Mouse (Mus musculus) midbrain, embryonic 13.5 days (tissue): ENCODE results near the gene Ctdsp2. TPM values are rescaled to one million over a fixed set of nuclear protein-coding genes. Genes with fewer than 3 reads are reported as not detected.

Experiments
- ATAC-seq: fragments of 200-750 bp; cut with Nextera tagmentation; 2 replicates; pipeline ENCODE4 v1.8.0; 2017; ENCODE audit warnings: mild to moderate bottlenecking, moderate TSS enrichment, moderate library complexity
- H3K27ac ChIP-seq: fragments of 300-500 bp; sonication (generic); 2 replicates; pipeline ENCODE4 v1.5.1; 2015; ENCODE audit warnings: inconsistent platforms, mild to moderate bottlenecking, moderate library complexity
- H3K27me3 ChIP-seq: fragments of 300-500 bp; sonication (generic); 2 replicates; pipeline ENCODE4 v1.6.1; 2015; ENCODE audit warnings: mild to moderate bottlenecking, inconsistent platforms
- H3K36me3 ChIP-seq: fragments of 300-500 bp; sonication (generic); 2 replicates; pipeline ENCODE4 v1.6.1; 2015; ENCODE audit warnings: mild to moderate bottlenecking, inconsistent platforms
- H3K4me1 ChIP-seq: fragments of 300-500 bp; sonication (generic); replicated peaks from 2 replicates; pipeline ENCODE4 v1.6.1; 2015; ENCODE audit warnings: inconsistent platforms
- H3K4me2 ChIP-seq: fragments of 300-500 bp; sonication (generic); replicated peaks from 2 replicates; pipeline ENCODE4 v1.6.1; 2015; ENCODE audit warnings: moderate library complexity, mild to moderate bottlenecking, inconsistent platforms
- H3K4me3 ChIP-seq: fragments of 300-500 bp; sonication (generic); replicated peaks from 2 replicates; pipeline ENCODE4 v1.5.1; 2015; ENCODE audit warnings: mild to moderate bottlenecking, inconsistent platforms
- H3K9ac ChIP-seq: fragments of 300-500 bp; sonication (generic); replicated peaks from 2 replicates; pipeline ENCODE4 v1.6.1; 2015; ENCODE audit warnings: mild to moderate bottlenecking, inconsistent platforms
- H3K9me3 ChIP-seq: fragments of 300-500 bp; sonication (generic); 2 replicates; pipeline ENCODE4 v1.6.1; 2016; ENCODE audit warnings: mild to moderate bottlenecking, inconsistent platforms
- WGBS: fragments of 180-500 bp; shearing (Covaris S2); methylation state at CpG from one replicate; pipeline ENCODE4 v1.1.7; 2015; 5-methylcytosine and 5-hydroxymethylcytosine counted together
- polyA plus RNA-seq: library from polyadenylated mRNA; unstranded; fragments of >200 nt; fragmentation: Nextera tagmentation; extraction: Ambion mirVana; gene quantifications from 2 replicates; pipeline ENCODE4 v1.2.1, GENCODE M21; 2015

Ctdsp2 gene
- polyA plus RNA-seq, 1 experiment from 2014 or later: 23.6 TPM

- ATAC-seq: no peak
- Histone ChIP-seq H3K36me3 (no peaks in the 10 kb centered on the region), H3K27ac (peak overlapping the region; percentile 19; the same call in 1 of the 2 replicates), H3K27me3 (no peaks in the 10 kb centered on the region), H3K4me1 (peaks cover 88% of the 10 kb centered on the region), H3K9ac (peak overlapping the region; percentile 8; the same call in 1 of the 2 replicates), H3K9me3 (no peaks in the 10 kb centered on the region), H3K4me2 (peak overlapping the region; percentile 81), H3K4me3 (0 out of 2 replicates have a peak overlapping the region, but pooled peaks have one; percentile 2)
- 31% methylated on average over 5 of the region's 5 CpGs for WGBS
These were observed 5.9 kb downstream of the Ctdsp2 start for GRCm38 (mm10) chr10:126984189-126985004.

GRCm38 (mm10) chr10:126985127-126985526, 6.6 kb downstream of the Ctdsp2 start:
- Histone ChIP-seq H3K4me3 (no peak overlapping the region), H3K9me3 (no peaks in the 10 kb centered on the region), H3K36me3 (no peaks in the 10 kb centered on the region), H3K4me2 (0 out of 2 replicates have a peak overlapping the region, but pooled peaks have one; percentile 1), H3K4me1 (peaks cover 89% of the 10 kb centered on the region), H3K27ac (no peak overlapping the region; the same call in 1 of the 2 replicates), H3K27me3 (no peaks in the 10 kb centered on the region), H3K9ac (no peak overlapping the region; the same call in 1 of the 2 replicates)
- no peak for ATAC-seq
- WGBS: 79% methylated on average over 4 of the region's 4 CpGs

- Histone ChIP-seq H3K9me3 (no peaks in the 10 kb centered on the region), H3K27ac (no peak overlapping the region)
- ATAC-seq: no peak
These were observed 7.1 kb downstream of the Ctdsp2 start for GRCm38 (mm10) chr10:126985579-126985978.

GRCm38 (mm10) chr10:126986541-126986961, 8.0 kb downstream of the Ctdsp2 start:
- no peaks in the 10 kb centered on the region for H3K9me3 ChIP-seq

More at GRCm38 (mm10) chr10:126985579-126985978, 7.1 kb downstream of the Ctdsp2 start:
- peaks cover 89% of the 10 kb centered on the region for H3K4me1 ChIP-seq
- WGBS: 96% methylated on average over 9 of the region's 9 CpGs
- no peak overlapping the region for H3K4me3 ChIP-seq
- H3K9ac ChIP-seq: no peak overlapping the region
- no peak overlapping the region for H3K4me2 ChIP-seq
- no peaks in the 10 kb centered on the region for H3K27me3 ChIP-seq
- no peaks in the 10 kb centered on the region for H3K36me3 ChIP-seq

GRCm38 (mm10) chr10:126987183-126988118, 8.9 kb downstream of the Ctdsp2 start:
- Histone ChIP-seq H3K36me3 (peaks cover 9% of the 10 kb centered on the region), H3K27me3 (no peaks in the 10 kb centered on the region), H3K4me3 (no peak overlapping the region), H3K4me1 (peaks cover 77% of the 10 kb centered on the region), H3K27ac (peak overlapping the region; percentile 58; the same call in 1 of the 2 replicates), H3K9me3 (no peaks in the 10 kb centered on the region), H3K9ac (no peak overlapping the region), H3K4me2 (no peak overlapping the region)
- ATAC-seq: no peak
- whole genome bisulfite sequencing: 60% methylated on average over 8 of the region's 8 CpGs

More at GRCm38 (mm10) chr10:126986541-126986961, 8.0 kb downstream of the Ctdsp2 start:
- H3K27me3 ChIP-seq: no peaks in the 10 kb centered on the region
- 0 out of 2 replicates have a peak, but pooled peaks have one; percentile 26 for ATAC-seq
- no peak overlapping the region for H3K4me3 ChIP-seq
- 60% methylated on average over 4 of the region's 4 CpGs for WGBS
- H3K36me3 ChIP-seq: peaks cover 1% of the 10 kb centered on the region; the same call in 1 of the 2 replicates
- H3K9ac ChIP-seq: no peak overlapping the region
- peak overlapping the region; percentile 58 for H3K27ac ChIP-seq
- no peak overlapping the region; the same call in 1 of the 2 replicates for H3K4me2 ChIP-seq
- peaks cover 86% of the 10 kb centered on the region for H3K4me1 ChIP-seq

GRCm38 (mm10) chr10:126988513-126989165, 10.1 kb downstream of the Ctdsp2 start:
- H3K9me3 ChIP-seq: no peaks in the 10 kb centered on the region
- no peak overlapping the region for H3K9ac ChIP-seq
- H3K4me3 ChIP-seq: no peak overlapping the region
- H3K4me1 ChIP-seq: peaks cover 65% of the 10 kb centered on the region
- ATAC-seq: no peak
- H3K4me2 ChIP-seq: no peak overlapping the region
- 75% methylated on average over 5 of the region's 5 CpGs for WGBS
- no peaks in the 10 kb centered on the region for H3K27me3 ChIP-seq
- H3K27ac ChIP-seq: peak overlapping the region; percentile 56
- peaks cover 21% of the 10 kb centered on the region for H3K36me3 ChIP-seq

- no peak overlapping the region for H3K4me3 ChIP-seq
- 0 out of 2 replicates have a peak overlapping the region, but pooled peaks have one; percentile 48 for H3K27ac ChIP-seq
- no peaks in the 10 kb centered on the region for H3K9me3 ChIP-seq
- 0 out of 2 replicates have a peak overlapping the region, but pooled peaks have one; percentile 14 for H3K9ac ChIP-seq
- peak; percentile 82 for ATAC-seq
- H3K4me2 ChIP-seq: no peak overlapping the region
- peaks cover 47% of the 10 kb centered on the region for H3K4me1 ChIP-seq
- H3K27me3 ChIP-seq: no peaks in the 10 kb centered on the region
- 65% methylated on average over 7 of the region's 7 CpGs for WGBS
- peaks cover 39% of the 10 kb centered on the region for H3K36me3 ChIP-seq
These were observed 12.0 kb downstream of the Ctdsp2 start for GRCm38 (mm10) chr10:126990313-126991056.

- Histone ChIP-seq H3K27ac (no peak overlapping the region), H3K4me3 (no peak overlapping the region), H3K4me1 (peaks cover 36% of the 10 kb centered on the region), H3K9ac (no peak overlapping the region), H3K4me2 (no peak overlapping the region), H3K27me3 (no peaks in the 10 kb centered on the region), H3K36me3 (peaks cover 47% of the 10 kb centered on the region), H3K9me3 (no peaks in the 10 kb centered on the region)
- no peak for ATAC-seq
- 83% methylated on average over 3 of the region's 3 CpGs for WGBS
These were observed 13.2 kb downstream of the Ctdsp2 start for GRCm38 (mm10) chr10:126991676-126992075.

- no peak for ATAC-seq
- no peak overlapping the region for H3K9ac ChIP-seq
- peaks cover 16% of the 10 kb centered on the region for H3K4me1 ChIP-seq
- no peaks in the 10 kb centered on the region for H3K9me3 ChIP-seq
- peaks cover 63% of the 10 kb centered on the region for H3K36me3 ChIP-seq
- no peak overlapping the region for H3K4me2 ChIP-seq
- no peak overlapping the region for H3K27ac ChIP-seq
- H3K27me3 ChIP-seq: no peaks in the 10 kb centered on the region
- H3K4me3 ChIP-seq: no peak overlapping the region
- 92% methylated on average over 3 of the region's 3 CpGs for WGBS
These were observed 15.1 kb downstream of the Ctdsp2 start for GRCm38 (mm10) chr10:126993621-126994020.

- H3K9ac ChIP-seq: no peak overlapping the region
- no peak overlapping the region for H3K27ac ChIP-seq
- ATAC-seq: no peak
- WGBS: 83% methylated on average over 13 of the region's 13 CpGs
- peaks cover 63% of the 10 kb centered on the region for H3K36me3 ChIP-seq
- H3K4me2 ChIP-seq: no peak overlapping the region
- H3K9me3 ChIP-seq: no peaks in the 10 kb centered on the region
- H3K4me1 ChIP-seq: no peaks in the 10 kb centered on the region
- no peaks in the 10 kb centered on the region for H3K27me3 ChIP-seq
- no peak overlapping the region for H3K4me3 ChIP-seq
These were observed 19.0 kb downstream of the Ctdsp2 start for GRCm38 (mm10) chr10:126997340-126998113.
